Mouse (Mus musculus): ENCODE measurements around the gene Il21.

- TF ChIP-seq POLR2A (IDR thresholded peaks at IDR 0.05; ENCODE audit: extremely low read depth, insufficient read depth, low read length): no peak
- no peak for TF ChIP-seq CTCF (IDR thresholded peaks at IDR 0.05; ENCODE audit: low read depth, low read length)
Observed at GRCm38 (mm10) chr3:37225124-37225523, 7.3 kb downstream of the Il21 start.
